Mouse (Mus musculus) midbrain, postnatal 0 days (tissue): ENCODE measurements around the gene Dusp9. TPM values are rescaled to one million over a fixed set of nuclear protein-coding genes. Genes with fewer than 3 reads are reported as not detected.

Source experiments
- ATAC-seq: fragments of 200-750 bp; cut with Nextera tagmentation; 2 replicates; pipeline ENCODE4 v1.8.0; 2017; ENCODE audit warnings: moderate number of reproducible peaks, mild to moderate bottlenecking, moderate TSS enrichment, moderate library complexity; ENCODE audit not compliant: low FRiP score
- DNase-seq: peaks from one replicate; pipeline ENCODE4 v3.0.0-alpha.2; 2015; ENCODE audit warnings: low spot score
- H3K27ac ChIP-seq: fragments of 300-500 bp; sonication (generic); 2 replicates; pipeline ENCODE4 v1.5.1; 2014; ENCODE audit warnings: low read depth, mild to moderate bottlenecking, low read length, mixed read lengths
- H3K27me3 ChIP-seq: fragments of 300-500 bp; sonication (generic); 2 replicates; pipeline ENCODE4 v1.6.1; 2014; ENCODE audit warnings: low read length, control low read depth, mixed read lengths; ENCODE audit not compliant: insufficient read depth
- H3K36me3 ChIP-seq: fragments of 300-500 bp; sonication (generic); 2 replicates; pipeline ENCODE4 v1.6.1; 2014; ENCODE audit warnings: low read length, control low read depth, mixed read lengths; ENCODE audit not compliant: insufficient read depth
- H3K4me1 ChIP-seq: fragments of 300-500 bp; sonication (generic); 2 replicates; pipeline ENCODE4 v1.6.1; 2014; ENCODE audit warnings: mild to moderate bottlenecking, control low read depth, antibody characterized with exemption, low read length, mixed read lengths; ENCODE audit not compliant: insufficient read depth
- H3K4me2 ChIP-seq: fragments of 300-500 bp; sonication (generic); 2 replicates; pipeline ENCODE4 v1.6.1; 2014; ENCODE audit warnings: low read depth, mild to moderate bottlenecking, low read length, mixed read lengths; ENCODE audit not compliant: poor library complexity, severe bottlenecking
- H3K4me3 ChIP-seq: fragments of 300-500 bp; sonication (generic); 2 replicates; pipeline ENCODE4 v1.5.1; 2014; ENCODE audit warnings: low read depth, mild to moderate bottlenecking, low read length, moderate library complexity
- H3K9ac ChIP-seq: fragments of 300-500 bp; sonication (generic); replicated peaks from 2 replicates; pipeline ENCODE4 v1.6.1; 2014; ENCODE audit warnings: mild to moderate bottlenecking, low read length, moderate library complexity, mixed read lengths; ENCODE audit not compliant: poor library complexity, severe bottlenecking
- H3K9me3 ChIP-seq: fragments of 300-500 bp; sonication (generic); 2 replicates; pipeline ENCODE4 v1.6.1; 2016; ENCODE audit warnings: low read length, control low read depth
- CTCF ChIP-seq: IDR thresholded peaks from 2 replicates; pipeline ENCODE4 v1.5.1; 2016; ENCODE audit warnings: antibody characterized with exemption, mild to moderate bottlenecking
- WGBS: fragments of 180-500 bp; shearing (Covaris S2); extraction: QIAGEN DNeasy Blood & Tissue Kit; methylation state at CpG from one replicate; pipeline ENCODE4 v1.1.7; 2014; 5-methylcytosine and 5-hydroxymethylcytosine counted together
- polyA plus RNA-seq: library from polyadenylated mRNA; unstranded; fragments of >200 nt; fragmentation: Nextera tagmentation; extraction: Ambion mirVana; gene quantifications from 2 replicates; pipeline ENCODE4 v1.2.1, GENCODE M21; 2015
- total RNA-seq: library from RNA; depleted of rRNA; stranded (reverse); fragments of >200 nt; gene quantifications from 2 replicates; pipeline ENCODE4 v1.2.3, GENCODE M21; 2014

The Dusp9 gene
- total and polyA plus RNA-seq, 2 experiments from 2014 or later = 0.68 to 2.1 TPM

GRCm38 (mm10) chrX:73639901-73640469 lies 766 bp downstream of the Dusp9 start:
- H3K9me3 ChIP-seq = no peaks in the 10 kb centered on the region
- H3K9ac ChIP-seq = no peak overlapping the region
- no peak for TF ChIP-seq CTCF
- peak overlapping the region; percentile 20; the same call in 1 of the 2 replicates for H3K4me3 ChIP-seq
- H3K27ac ChIP-seq = no peak overlapping the region
- H3K27me3 ChIP-seq = peaks cover 23% of the 10 kb centered on the region
- H3K4me1 ChIP-seq = no peaks in the 10 kb centered on the region
- ATAC-seq = no peak
- no peaks in the 10 kb centered on the region for H3K36me3 ChIP-seq
- 22% methylated on average over 41 of the region's 41 CpGs for WGBS
- DNase-seq = no peak
- peak overlapping the region; percentile 30 for H3K4me2 ChIP-seq

DNA sequence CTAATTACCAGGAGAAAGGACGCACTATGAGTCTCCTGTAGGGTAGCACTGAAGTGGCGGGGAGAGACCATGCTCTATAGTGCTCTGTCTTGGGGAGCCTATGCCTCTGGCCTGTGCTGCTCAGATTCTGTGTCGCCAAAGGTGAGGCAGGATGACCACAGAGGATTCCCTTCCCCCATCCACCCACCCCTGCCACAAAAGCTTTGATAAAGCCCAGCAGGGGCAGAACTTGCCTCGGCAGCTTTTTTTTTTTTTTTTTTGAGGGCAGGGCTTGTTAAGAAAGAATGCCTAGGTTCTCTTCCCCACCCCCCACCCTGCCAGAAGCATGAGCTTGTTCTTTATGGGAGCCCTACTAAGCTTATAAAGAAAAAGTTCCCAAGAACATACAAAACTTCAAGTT lies 5.9 kb downstream of the Dusp9 start:
- no peak overlapping the region for H3K9ac ChIP-seq
- no peak for DNase-seq
- H3K4me3 ChIP-seq = no peak overlapping the region
- no peak for ATAC-seq
- H3K4me2 ChIP-seq = no peak overlapping the region
- H3K27me3 ChIP-seq = peaks cover 6% of the 10 kb centered on the region; the same call in 1 of the 2 replicates
- no peaks in the 10 kb centered on the region for H3K36me3 ChIP-seq
- WGBS = 47% methylated on average over 4 of the region's 4 CpGs
- no peaks in the 10 kb centered on the region for H3K9me3 ChIP-seq
- TF ChIP-seq CTCF = no peak
- no peaks in the 10 kb centered on the region for H3K4me1 ChIP-seq
- no peak overlapping the region for H3K27ac ChIP-seq

DNA sequence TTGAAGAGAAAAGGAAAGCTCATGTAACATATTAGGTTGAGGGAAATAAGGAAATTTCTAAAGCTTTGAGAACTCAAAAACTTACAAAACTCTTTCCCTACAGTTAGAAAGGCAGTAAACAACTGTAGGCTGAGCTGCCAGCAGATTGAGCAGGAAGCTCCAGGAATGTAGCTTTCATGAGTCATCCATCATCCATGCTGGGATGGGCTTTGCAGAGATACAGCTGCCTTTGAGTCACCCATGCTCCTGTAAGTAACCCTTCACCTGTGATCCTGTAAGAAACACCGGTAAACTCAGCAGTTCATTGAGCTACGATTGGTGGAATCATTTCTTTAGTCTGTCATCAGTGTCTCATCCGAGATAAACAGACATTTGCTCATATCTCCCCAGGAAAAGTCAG lies 11.7 kb downstream of the Dusp9 start:
- Histone ChIP-seq H3K4me2 (no peak overlapping the region), H3K9ac (no peak overlapping the region), H3K4me1 (no peaks in the 10 kb centered on the region), H3K27me3 (no peaks in the 10 kb centered on the region), H3K36me3 (no peaks in the 10 kb centered on the region), H3K27ac (no peak overlapping the region), H3K4me3 (no peak overlapping the region), H3K9me3 (no peaks in the 10 kb centered on the region)
- 82% methylated on average over 3 of the region's 3 CpGs for WGBS
- DNase-seq (no peak), ATAC-seq (no peak)
- no peak for TF ChIP-seq CTCF

- 89% methylated on average over 6 of the region's 6 CpGs for WGBS
- Histone ChIP-seq H3K4me3 (no peak overlapping the region), H3K27me3 (no peaks in the 10 kb centered on the region), H3K9me3 (no peaks in the 10 kb centered on the region), H3K4me2 (no peak overlapping the region), H3K27ac (no peak overlapping the region), H3K36me3 (no peaks in the 10 kb centered on the region), H3K9ac (no peak overlapping the region), H3K4me1 (no peaks in the 10 kb centered on the region)
- no peak for ATAC-seq
- no peak for DNase-seq
- TF ChIP-seq CTCF = no peak
Measured at GRCm38 (mm10) chrX:73653392-73653791, 14.2 kb downstream of the Dusp9 start.

- H3K36me3 ChIP-seq = no peaks in the 10 kb centered on the region
- H3K27ac ChIP-seq = no peak overlapping the region
- no peak overlapping the region for H3K4me2 ChIP-seq
- H3K9ac ChIP-seq = no peak overlapping the region
- ATAC-seq (peak; percentile 60), DNase-seq (peak; percentile 73)
- H3K4me1 ChIP-seq = no peaks in the 10 kb centered on the region
- H3K9me3 ChIP-seq = no peaks in the 10 kb centered on the region
- H3K4me3 ChIP-seq = no peak overlapping the region
- H3K27me3 ChIP-seq = no peaks in the 10 kb centered on the region
- 11% methylated on average over 6 of the region's 6 CpGs for WGBS
- peak; percentile 87 for TF ChIP-seq CTCF
Measured at GRCm38 (mm10) chrX:73654177-73654576, 15.0 kb downstream of the Dusp9 start.

DNA sequence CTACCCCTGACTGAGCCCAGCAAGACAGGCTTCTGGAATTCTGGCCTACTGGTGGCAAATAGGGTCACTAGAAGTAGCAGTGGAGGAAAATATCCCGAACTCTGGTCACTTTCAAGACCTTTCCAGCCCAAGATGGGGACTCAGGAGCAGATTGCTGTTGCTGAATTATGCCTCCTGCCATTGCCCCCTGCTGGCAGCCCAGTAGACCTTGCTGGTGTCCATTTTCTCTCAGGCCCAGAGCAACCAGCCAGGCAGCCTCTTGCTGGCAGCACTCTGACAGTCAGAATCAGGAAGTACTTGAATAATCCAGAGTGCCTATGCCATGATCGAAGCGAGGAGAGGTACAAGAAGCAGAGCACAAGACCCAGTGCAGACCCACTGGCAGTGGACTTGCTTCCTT lies 16.3 kb downstream of the Dusp9 start:
- no peaks in the 10 kb centered on the region for H3K27me3 ChIP-seq
- H3K9me3 ChIP-seq = no peaks in the 10 kb centered on the region
- DNase-seq (no peak), ATAC-seq (no peak)
- no peak overlapping the region for H3K27ac ChIP-seq
- H3K9ac ChIP-seq = no peak overlapping the region
- peak; percentile 63 for TF ChIP-seq CTCF
- H3K4me1 ChIP-seq = no peaks in the 10 kb centered on the region
- H3K36me3 ChIP-seq = no peaks in the 10 kb centered on the region
- H3K4me2 ChIP-seq = no peak overlapping the region
- no peak overlapping the region for H3K4me3 ChIP-seq
- 80% methylated on average over 3 of the region's 3 CpGs for WGBS
